Mouse (Mus musculus) MEL (cell line): ENCODE measurements around the gene Tgfb1i1. TPM values are rescaled to one million over a fixed set of nuclear protein-coding genes. Genes with fewer than 3 reads are reported as not detected.
A peak's percentile ranks its signal among the peaks of the same experiment; 100 is the strongest.

ENCODE experiments used
- DNase-seq: peaks from one replicate; pipeline ENCODE4 v3.0.0; 2011; ENCODE audit warnings: low read depth, low spot score
- H3K27ac ChIP-seq: 2 replicates; pipeline ENCODE4 v1.5.1; 2012; ENCODE audit warnings: low read depth, mild to moderate bottlenecking, control low read depth, low read length, moderate library complexity; ENCODE audit not compliant: control insufficient read depth
- H3K27me3 ChIP-seq, 2 experiments: fragments of 150-350 bp in 1 of 2; sonication (generic) in 1 of 2; 2 replicates each; pipeline ENCODE4 v1.6.1; 2012; ENCODE audit warnings: low read length in 2 of 2, mild to moderate bottlenecking in 2 of 2, improper control_type of control experiment in 1 of 2, moderate library complexity in 1 of 2; ENCODE audit not compliant: insufficient read depth in 2 of 2, control insufficient read depth in 1 of 2
- H3K36me3 ChIP-seq, 2 experiments: 2 replicates each; pipeline ENCODE4 v1.6.1; 2012 to 2014; ENCODE audit warnings: low read length in 2 of 2, improper control_type of control experiment in 1 of 2, inconsistent platforms in 1 of 2, mild to moderate bottlenecking in 1 of 2; ENCODE audit not compliant: insufficient read depth in 2 of 2, control insufficient read depth in 1 of 2
- H3K4me1 ChIP-seq, 2 experiments: fragments of 150-350 bp in 1 of 2; sonication (generic) in 1 of 2; 2 replicates each; pipeline ENCODE4 v1.6.1; 2012; ENCODE audit warnings: low read length in 2 of 2, improper control_type of control experiment in 1 of 2, mild to moderate bottlenecking in 1 of 2; ENCODE audit not compliant: insufficient read depth in 2 of 2, control insufficient read depth in 1 of 2
- H3K4me3 ChIP-seq, 2 experiments: fragments of 150-350 bp in 1 of 2; sonication (generic) in 1 of 2; 2 replicates each; pipeline ENCODE4 v1.5.1; 2012; ENCODE audit warnings: low read depth in 2 of 2, low read length in 2 of 2, mild to moderate bottlenecking in 2 of 2, moderate library complexity in 2 of 2, control low read depth in 1 of 2, improper control_type of control experiment in 1 of 2; ENCODE audit not compliant: control insufficient read depth in 1 of 2, insufficient read depth in 1 of 2
- H3K79me2 ChIP-seq: 2 replicates; pipeline ENCODE4 v1.6.1; 2012; ENCODE audit warnings: mild to moderate bottlenecking, low read length, moderate library complexity; ENCODE audit not compliant: control insufficient read depth, poor library complexity, insufficient read depth
- H3K9ac ChIP-seq: 2 replicates; pipeline ENCODE4 v1.6.1; 2012; ENCODE audit warnings: low read depth, mild to moderate bottlenecking, control low read depth, low read length, moderate library complexity; ENCODE audit not compliant: control insufficient read depth, poor library complexity, severe bottlenecking
- H3K9me3 ChIP-seq: fragments of 150-350 bp; sonication (generic); replicated peaks from 2 replicates; pipeline ENCODE4 v1.6.1; 2012; ENCODE audit warnings: mild to moderate bottlenecking, low read length, improper control_type of control experiment, moderate library complexity; ENCODE audit not compliant: insufficient read depth
- BHLHE40 ChIP-seq: IDR thresholded peaks from 2 replicates; pipeline ENCODE4 v1.6.1; 2012; ENCODE audit warnings: low read depth, mild to moderate bottlenecking, inconsistent platforms, low read length, improper control_type of control experiment, borderline replicate concordance
- CHD1 ChIP-seq: IDR thresholded peaks from 2 replicates; pipeline ENCODE4 v1.6.1; 2012; ENCODE audit warnings: low read depth, mild to moderate bottlenecking, inconsistent platforms, low read length, improper control_type of control experiment
- CTCF ChIP-seq, 3 experiments: IDR thresholded peaks in 2 of 3; conservative IDR thresholded peaks in 1 of 3; 2 replicates each; pipeline ENCODE4 v1.5.1; 2011 to 2012; ENCODE audit warnings: low read length in 3 of 3, low read depth in 2 of 3, mild to moderate bottlenecking in 2 of 3, improper control_type of control experiment in 1 of 3, inconsistent platforms in 1 of 3, mixed read lengths in 1 of 3, moderate library complexity in 1 of 3; ENCODE audit not compliant: control insufficient read depth in 1 of 3, insufficient read depth in 1 of 3, poor library complexity in 1 of 3, severe bottlenecking in 1 of 3
- E2F4 ChIP-seq: IDR thresholded peaks from 2 replicates; pipeline ENCODE4 v1.6.1; 2011; ENCODE audit warnings: low read depth, low read length, improper control_type of control experiment, borderline replicate concordance
- ELF1 ChIP-seq: IDR thresholded peaks from 2 replicates; pipeline ENCODE4 v1.6.1; 2014; ENCODE audit warnings: low read depth, mild to moderate bottlenecking, inconsistent platforms, low read length, improper control_type of control experiment, moderate library complexity
- ETS1 ChIP-seq: IDR thresholded peaks from 2 replicates; pipeline ENCODE4 v1.6.1; 2012; ENCODE audit warnings: low read depth, mild to moderate bottlenecking, inconsistent platforms, low read length, improper control_type of control experiment, moderate library complexity
- GATA1 ChIP-seq: IDR thresholded peaks from 2 replicates; pipeline ENCODE4 v1.6.1; 2011; ENCODE audit warnings: low read depth, low read length, improper control_type of control experiment
- HCFC1 ChIP-seq: IDR thresholded peaks from 2 replicates; pipeline ENCODE4 v1.6.1; 2012; ENCODE audit warnings: low read depth, mild to moderate bottlenecking, inconsistent platforms, low read length, improper control_type of control experiment, moderate library complexity
- KAT2A ChIP-seq: conservative IDR thresholded peaks from 2 replicates; pipeline ENCODE4 v1.6.1; 2012; ENCODE audit warnings: low read depth, low read length, improper control_type of control experiment, inconsistent platforms
- MAFK ChIP-seq: IDR thresholded peaks from 2 replicates; pipeline ENCODE4 v1.6.1; 2011; ENCODE audit warnings: low read depth, mild to moderate bottlenecking, low read length, improper control_type of control experiment, borderline replicate concordance
- MAX ChIP-seq: IDR thresholded peaks from 2 replicates; pipeline ENCODE4 v1.6.1; 2011; ENCODE audit warnings: low read length, improper control_type of control experiment
- MAZ ChIP-seq: IDR thresholded peaks from 2 replicates; pipeline ENCODE4 v1.6.1; 2012; ENCODE audit warnings: low read depth, mild to moderate bottlenecking, inconsistent platforms, low read length, improper control_type of control experiment
- MEF2A ChIP-seq: IDR thresholded peaks from 2 replicates; pipeline ENCODE4 v1.6.1; 2014; ENCODE audit warnings: low read depth, mild to moderate bottlenecking, inconsistent platforms, low read length, improper control_type of control experiment; ENCODE audit not compliant: poor library complexity, insufficient replicate concordance, severe bottlenecking; ENCODE audit errors: extremely low read depth
- MXI1 ChIP-seq: IDR thresholded peaks from 2 replicates; pipeline ENCODE4 v1.6.1; 2011; ENCODE audit warnings: mild to moderate bottlenecking, low read depth, low read length, improper control_type of control experiment
- MYB ChIP-seq: IDR thresholded peaks from 2 replicates; pipeline ENCODE4 v1.6.1; 2011; ENCODE audit warnings: mild to moderate bottlenecking, low read depth, low read length, improper control_type of control experiment
- MYC ChIP-seq: IDR thresholded peaks from 2 replicates; pipeline ENCODE4 v1.6.1; 2011; ENCODE audit warnings: low read depth, mild to moderate bottlenecking, low read length, improper control_type of control experiment, moderate library complexity
- NELFE ChIP-seq: IDR thresholded peaks from 2 replicates; pipeline ENCODE4 v1.6.1; 2011; ENCODE audit warnings: low read depth, low read length, improper control_type of control experiment
- POLR2A ChIP-seq, 2 experiments: IDR thresholded peaks; 2 replicates each; pipeline ENCODE4 v1.6.1; 2011 to 2012; ENCODE audit warnings: low read length in 2 of 2, mild to moderate bottlenecking in 2 of 2, control low read depth in 1 of 2, improper control_type of control experiment in 1 of 2, low read depth in 1 of 2, moderate library complexity in 1 of 2; ENCODE audit not compliant: control insufficient read depth in 1 of 2, insufficient read depth in 1 of 2, poor library complexity in 1 of 2
- POLR2AphosphoS2 ChIP-seq: IDR thresholded peaks from 2 replicates; pipeline ENCODE4 v1.6.1; 2011; ENCODE audit warnings: low read length, improper control_type of control experiment
- POLR2AphosphoS5 ChIP-seq: IDR thresholded peaks from 2 replicates; pipeline ENCODE4 v1.6.1; 2012; ENCODE audit warnings: low read depth, borderline replicate concordance, mild to moderate bottlenecking, inconsistent platforms, low read length, moderate library complexity, mixed read lengths
- SIN3A ChIP-seq: IDR thresholded peaks from 2 replicates; pipeline ENCODE4 v1.6.1; 2012; ENCODE audit warnings: low read length, improper control_type of control experiment, inconsistent platforms
- TAL1 ChIP-seq: IDR thresholded peaks from 2 replicates; pipeline ENCODE4 v1.6.1; 2012; ENCODE audit warnings: mild to moderate bottlenecking, inconsistent platforms, low read length, moderate library complexity, mixed read lengths
- TBP ChIP-seq: IDR thresholded peaks from 2 replicates; pipeline ENCODE4 v1.8.0; 2011; ENCODE audit warnings: low read depth, low read length, improper control_type of control experiment
- TCF12 ChIP-seq: IDR thresholded peaks from 2 replicates; pipeline ENCODE4 v1.6.1; 2014; ENCODE audit warnings: low read depth, mild to moderate bottlenecking, inconsistent platforms, low read length, improper control_type of control experiment, moderate library complexity
- UBTF ChIP-seq: IDR thresholded peaks from 2 replicates; pipeline ENCODE4 v1.6.1; 2012; ENCODE audit warnings: low read depth, mild to moderate bottlenecking, inconsistent platforms, low read length, improper control_type of control experiment, moderate library complexity, borderline replicate concordance; ENCODE audit not compliant: insufficient read depth
- ZC3H11A ChIP-seq: IDR thresholded peaks from 2 replicates; pipeline ENCODE4 v1.6.1; 2012; ENCODE audit warnings: low read depth, mild to moderate bottlenecking, inconsistent platforms, low read length, improper control_type of control experiment
- ZKSCAN1 ChIP-seq: IDR thresholded peaks from 2 replicates; pipeline ENCODE4 v1.6.1; 2012; ENCODE audit warnings: low read depth, mild to moderate bottlenecking, inconsistent platforms, low read length, improper control_type of control experiment, moderate library complexity
- polyA plus RNA-seq, 2 experiments: library from polyadenylated mRNA; stranded (reverse) in 1 of 2; unstranded in 1 of 2; fragments of >175 nt in 1 of 2; fragments of >200 nt in 1 of 2; gene quantifications; 2 replicates each; pipeline versions ENCODE4 v1.2.1 to v1.2.4; 2012; ENCODE audit warnings: low replicate concordance in 2 of 2, low read depth in 1 of 2; ENCODE audit not compliant: insufficient read length in 2 of 2, insufficient read depth in 1 of 2, missing spikeins in 1 of 2
- total RNA-seq: library from RNA; depleted of rRNA; stranded (reverse); fragments of 300-350 nt; gene quantifications from 2 replicates; pipeline ENCODE4 v1.2.3, GENCODE M21; 2012

The Tgfb1i1 gene
- total and polyA plus RNA-seq, 3 experiments: 0.21 TPM; not detected in 2

GRCm38 (mm10) chr7:128297291-128297616, 50.6 kb downstream of the Tgfb1i1 start:
- H3K9ac ChIP-seq: peak overlapping the region; percentile 99
- no peaks in the 10 kb centered on the region for H3K9me3 ChIP-seq
- peaks cover 21% of the 10 kb centered on the region for H3K79me2 ChIP-seq
- DNase-seq: no peak
- H3K4me1 ChIP-seq: peaks cover 13 to 26% of the 10 kb centered on the region in 2 experiments
- peaks cover 0 to 41% of the 10 kb centered on the region in 2 experiments; a peak in 3 of 4 replicates for H3K36me3 ChIP-seq
- H3K27ac ChIP-seq: peak overlapping the region; percentile 79
- no peaks in the 10 kb centered on the region for H3K27me3 ChIP-seq
- H3K4me3 ChIP-seq: peak overlapping the region; percentile 62 to 89
- TF ChIP-seq MAX (no peak), ZC3H11A (no peak), CHD1 (0 out of 2 replicates have a peak, but pooled peaks have one; percentile 51), ETS1 (no peak), E2F4 (no peak), TBP (no peak)

- Histone ChIP-seq H3K9me3 (no peaks in the 10 kb centered on the region), H3K4me1 (peaks cover 13 to 26% of the 10 kb centered on the region in 2 experiments), H3K9ac (peak within 1 kb of the TSS; percentile 99), H3K79me2 (peaks cover 17% of the 10 kb centered on the region), H3K27ac (peak within 1 kb of the TSS; percentile 79), H3K4me3 (peak within 1 kb of the TSS; percentile 62 to 89), H3K36me3 (peaks cover 0 to 41% of the 10 kb centered on the region in 2 experiments; a peak in 3 of 4 replicates), H3K27me3 (no peaks in the 10 kb centered on the region)
- peak; percentile 86 for DNase-seq
- TF ChIP-seq ZKSCAN1 (no peak), POLR2AphosphoS2 (peak; percentile 34; the same call in 1 of the 2 replicates), CHD1 (no peak), E2F4 (0 out of 2 replicates have a peak, but pooled peaks have one; percentile 45), BHLHE40 (no peak), HCFC1 (peak; percentile 84), MAFK (no peak), UBTF (no peak), MAZ (no peak), POLR2A (IDR thresholded peaks at IDR 0.05; ENCODE audit: control insufficient read depth in 1 of 2, insufficient read depth in 1 of 2, low read depth in 1 of 2, low read length in 2 of 2, poor library complexity in 1 of 2) (peak; percentile 40 to 75; a peak in 3 of 4 replicates), MYC (no peak), TCF12 (peak; percentile 9; the same call in 1 of the 2 replicates), NELFE (peak; percentile 39; the same call in 1 of the 2 replicates), CTCF (IDR thresholded peaks at IDR 0.05 in 2 of 3, conservative IDR thresholded peaks at IDR 0.05 in 1 of 3; ENCODE audit: control insufficient read depth in 1 of 3, insufficient read depth in 1 of 3, low read depth in 2 of 3, low read length in 3 of 3, poor library complexity in 1 of 3, severe bottlenecking in 1 of 3) (no peak), KAT2A (no peak; the same call in 1 of the 2 replicates), POLR2AphosphoS5 (no peak), ZC3H11A (no peak), GATA1 (no peak), ETS1 (no peak), MXI1 (no peak), MEF2A (no peak), MYB (no peak), ELF1 (peak; percentile 90), TBP (peak; percentile 64), TAL1 (no peak), SIN3A (peak; percentile 75)
Measured at GRCm38 (mm10) chr7:128297617-128298480, 51.2 kb downstream of the Tgfb1i1 start, which contains the start of gene BC017158. Gene BC017158, minus strand, starts transcription at chr7:128298170.
